Mouse (Mus musculus): ENCODE measurements around the gene Gpr27.

GRCm38 (mm10) chr6:99665457-99666317 lies 26.8 kb upstream of the Gpr27 start:
- TF ChIP-seq CTCF (IDR thresholded peaks at IDR 0.05; ENCODE audit: extremely low read depth, insufficient read length, insufficient replicate concordance, low read depth, low read length) (no peak), POLR2A (IDR thresholded peaks at IDR 0.05; ENCODE audit: low read depth, low read length) (no peak)

All from small intestine, adult 2 months (tissue).